Mouse (Mus musculus): ENCODE measurements around the gene Gsn. TPM values are rescaled to one million over a fixed set of nuclear protein-coding genes. Genes with fewer than 3 reads are reported as not detected.

Gene Gsn
- polyA plus RNA-seq, 1 experiment from 2014 or later = 13.3 TPM

- H3K9ac ChIP-seq = no peak overlapping the region
- H3K4me1 ChIP-seq = peaks cover 17% of the 10 kb centered on the region
- H3K27me3 ChIP-seq = no peaks in the 10 kb centered on the region
- H3K4me2 ChIP-seq = no peak overlapping the region
- ATAC-seq = no peak
- no peaks in the 10 kb centered on the region for H3K36me3 ChIP-seq (ENCODE audit: poor library complexity, severe bottlenecking)
- H3K9me3 ChIP-seq (replicated peaks) = no peaks in the 10 kb centered on the region
- H3K4me3 ChIP-seq = no peak overlapping the region
- 82% methylated on average over 1 of the region's 1 CpGs for WGBS
- H3K27ac ChIP-seq = no peak overlapping the region
Observed at GRCm38 (mm10) chr2:35338036-35338435, 81.9 kb downstream of the Gsn start.

GRCm38 (mm10) chr2:35338707-35339106, 82.5 kb downstream of the Gsn start:
- 83% methylated on average over 6 of the region's 6 CpGs for WGBS
- ATAC-seq = no peak
- H3K36me3 ChIP-seq (ENCODE audit: poor library complexity, severe bottlenecking) = no peaks in the 10 kb centered on the region

GRCm38 (mm10) chr2:35342605-35343004, 86.4 kb downstream of the Gsn start:
- no peak overlapping the region for H3K27ac ChIP-seq
- no peak overlapping the region for H3K4me2 ChIP-seq
- no peak overlapping the region for H3K4me3 ChIP-seq
- H3K36me3 ChIP-seq (ENCODE audit: poor library complexity, severe bottlenecking) = no peaks in the 10 kb centered on the region
- no peak overlapping the region for H3K9ac ChIP-seq
- ATAC-seq = no peak
- H3K27me3 ChIP-seq = no peaks in the 10 kb centered on the region
- H3K9me3 ChIP-seq (replicated peaks) = no peaks in the 10 kb centered on the region
- WGBS = 89% methylated on average over 3 of the region's 3 CpGs
- H3K4me1 ChIP-seq = no peaks in the 10 kb centered on the region

More at GRCm38 (mm10) chr2:35338707-35339106, 82.5 kb downstream of the Gsn start:
- H3K27ac ChIP-seq = no peak overlapping the region
- H3K4me1 ChIP-seq = peaks cover 17% of the 10 kb centered on the region
- H3K27me3 ChIP-seq = no peaks in the 10 kb centered on the region
- H3K4me3 ChIP-seq = no peak overlapping the region
- H3K4me2 ChIP-seq = no peak overlapping the region
- no peaks in the 10 kb centered on the region for H3K9me3 ChIP-seq (replicated peaks)
- no peak overlapping the region for H3K9ac ChIP-seq

GRCm38 (mm10) chr2:35345984-35346383, 89.8 kb downstream of the Gsn start:
- ATAC-seq = no peak
- WGBS = 79% methylated on average over 2 of the region's 2 CpGs
- Histone ChIP-seq H3K27me3 (no peaks in the 10 kb centered on the region), H3K4me1 (no peaks in the 10 kb centered on the region), H3K9me3 (replicated peaks) (no peaks in the 10 kb centered on the region), H3K36me3 (ENCODE audit: poor library complexity, severe bottlenecking) (no peaks in the 10 kb centered on the region), H3K9ac (no peak overlapping the region), H3K4me2 (no peak overlapping the region), H3K27ac (no peak overlapping the region), H3K4me3 (no peak overlapping the region)

GRCm38 (mm10) chr2:35349184-35349583, 93.0 kb downstream of the Gsn start:
- Histone ChIP-seq H3K4me1 (no peaks in the 10 kb centered on the region), H3K4me3 (no peak overlapping the region), H3K27me3 (no peaks in the 10 kb centered on the region), H3K36me3 (ENCODE audit: poor library complexity, severe bottlenecking) (no peaks in the 10 kb centered on the region), H3K9ac (no peak overlapping the region), H3K9me3 (replicated peaks) (no peaks in the 10 kb centered on the region), H3K4me2 (no peak overlapping the region), H3K27ac (no peak overlapping the region)
- ATAC-seq = no peak
- WGBS = 74% methylated on average over 5 of the region's 5 CpGs

Other genes starting within 250 kb of the Gsn start
- 0.35 and 0.36 TPM in 2 replicates for gene Hc, start 194.9 kb upstream of the Gsn start, polyA plus RNA-seq (2015; fragmentation: Nextera tagmentation; extraction: Ambion mirVana)
- gene AI182371, start 154.8 kb upstream of the Gsn start, polyA plus RNA-seq (2015; fragmentation: Nextera tagmentation; extraction: Ambion mirVana) = 0.18 and 0.34 TPM in 2 replicates
- gene Cntrl, start 146.9 kb upstream of the Gsn start, polyA plus RNA-seq (2015; fragmentation: Nextera tagmentation; extraction: Ambion mirVana) = 27.8 and 30.2 TPM in 2 replicates
- gene Rab14, start 55.3 kb upstream of the Gsn start, polyA plus RNA-seq (2015; fragmentation: Nextera tagmentation; extraction: Ambion mirVana) = 421 and 432 TPM in 2 replicates
- gene Stom, start 80.6 kb downstream of the Gsn start, polyA plus RNA-seq (2015; fragmentation: Nextera tagmentation; extraction: Ambion mirVana) = 8.0 and 9.4 TPM in 2 replicates
- not detected in 2 replicates for gene 4930568D16Rik, start 111.3 kb downstream of the Gsn start, polyA plus RNA-seq (2015; fragmentation: Nextera tagmentation; extraction: Ambion mirVana)
- not detected in 2 replicates for gene 4930402F06Rik, start 140.8 kb downstream of the Gsn start, polyA plus RNA-seq (2015; fragmentation: Nextera tagmentation; extraction: Ambion mirVana)
- 4.1 and 4.7 TPM in 2 replicates for gene Ggta1, start 206.9 kb downstream of the Gsn start, polyA plus RNA-seq (2015; fragmentation: Nextera tagmentation; extraction: Ambion mirVana)

Data from forebrain, embryonic 13.5 days (tissue).